Mouse (Mus musculus): ENCODE results near the gene Rbfox1.

The Rbfox1 gene

GRCm38 (mm10) chr16:7359043-7359442, 1473.9 kb downstream of the Rbfox1 start:
- in situ Hi-C loops (cut with MseI, MboI): no loop called here

- in situ Hi-C loops (cut with MseI, MboI): no loop called here
These were observed 1475.6 kb downstream of the Rbfox1 start for GRCm38 (mm10) chr16:7360706-7361105.

GRCm38 (mm10) chr16:7365878-7366277, 1480.7 kb downstream of the Rbfox1 start:
- in situ Hi-C loops (cut with MseI, MboI): no loop called here

GRCm38 (mm10) chr16:7374146-7374545, 1489.0 kb downstream of the Rbfox1 start:
- in situ Hi-C loops (cut with MseI, MboI): no loop called here

- in situ Hi-C loops (cut with MseI, MboI): no loop called here
These were observed 1489.5 kb downstream of the Rbfox1 start for GRCm38 (mm10) chr16:7374674-7375073.

GRCm38 (mm10) chr16:7396101-7396500, 1510.9 kb downstream of the Rbfox1 start:
- in situ Hi-C loops (cut with MseI, MboI): no loop called here

- in situ Hi-C loops (cut with MseI, MboI): no loop called here
These were observed 1519.8 kb downstream of the Rbfox1 start for GRCm38 (mm10) chr16:7404766-7405492.

- in situ Hi-C loops (cut with MseI, MboI): no loop called here
These were observed 1522.9 kb downstream of the Rbfox1 start for GRCm38 (mm10) chr16:7407862-7408640.

GRCm38 (mm10) chr16:7419655-7420281, 1534.6 kb downstream of the Rbfox1 start:
- in situ Hi-C loops (cut with MseI, MboI): no loop called here

GRCm38 (mm10) chr16:7425386-7426089, 1540.4 kb downstream of the Rbfox1 start:
- in situ Hi-C loops (cut with MseI, MboI): no loop called here

GRCm38 (mm10) chr16:7433296-7433695, 1548.1 kb downstream of the Rbfox1 start:
- in situ Hi-C loops (cut with MseI, MboI): no loop called here

GRCm38 (mm10) chr16:7446791-7447290, 1561.7 kb downstream of the Rbfox1 start:
- in situ Hi-C loops (cut with MseI, MboI): no loop called here

- in situ Hi-C loops (cut with MseI, MboI): no loop called here
These were observed 1562.8 kb downstream of the Rbfox1 start for GRCm38 (mm10) chr16:7447718-7448649.

GRCm38 (mm10) chr16:7451193-7451592, 1566.0 kb downstream of the Rbfox1 start:
- in situ Hi-C loops (cut with MseI, MboI): no loop called here

- in situ Hi-C loops (cut with MseI, MboI): no loop called here
These were observed 1572.4 kb downstream of the Rbfox1 start for GRCm38 (mm10) chr16:7457571-7457970.

Measured in mouse trophoblast stem cell (cell line).